Mouse (Mus musculus) neural tube, embryonic 14.5 days (tissue): ENCODE results near the gene Col8a2. TPM values are rescaled to one million over a fixed set of nuclear protein-coding genes. Genes with fewer than 3 reads are reported as not detected.

Experiments used
- ATAC-seq: fragments of 200-750 bp; cut with Nextera tagmentation; 2 replicates; pipeline ENCODE4 v1.8.0; 2017; ENCODE audit warnings: low read depth, mild to moderate bottlenecking, moderate TSS enrichment, moderate library complexity
- H3K27ac ChIP-seq: fragments of 300-500 bp; sonication (generic); 2 replicates; pipeline ENCODE4 v1.5.1; 2014; ENCODE audit warnings: low read depth, mild to moderate bottlenecking, control low read depth, low read length, moderate library complexity, mixed read lengths
- H3K27me3 ChIP-seq: fragments of 300-500 bp; sonication (generic); 2 replicates; pipeline ENCODE4 v1.6.1; 2014; ENCODE audit warnings: low read length; ENCODE audit not compliant: control insufficient read depth, insufficient read depth
- H3K36me3 ChIP-seq: fragments of 300-500 bp; sonication (generic); 2 replicates; pipeline ENCODE4 v1.6.1; 2014; ENCODE audit warnings: low read length, mixed read lengths; ENCODE audit not compliant: control insufficient read depth, insufficient read depth
- H3K4me1 ChIP-seq: fragments of 300-500 bp; sonication (generic); 2 replicates; pipeline ENCODE4 v1.6.1; 2014; ENCODE audit warnings: low read length; ENCODE audit not compliant: control insufficient read depth, insufficient read depth
- H3K4me2 ChIP-seq: fragments of 300-500 bp; sonication (generic); 2 replicates; pipeline ENCODE4 v1.6.1; 2014; ENCODE audit warnings: mild to moderate bottlenecking, low read depth, low read length, control low read depth
- H3K4me3 ChIP-seq: fragments of 300-500 bp; sonication (generic); 2 replicates; pipeline ENCODE4 v1.5.1; 2014; ENCODE audit warnings: low read depth, low read length, control low read depth, mixed read lengths
- H3K9ac ChIP-seq: fragments of 300-500 bp; sonication (generic); replicated peaks from 2 replicates; pipeline ENCODE4 v1.6.1; 2014; ENCODE audit warnings: low read depth, mild to moderate bottlenecking, control low read depth, low read length, mixed read lengths
- H3K9me3 ChIP-seq: fragments of 300-500 bp; sonication (generic); 2 replicates; pipeline ENCODE4 v1.6.1; 2016; ENCODE audit warnings: low read length; ENCODE audit not compliant: control insufficient read depth
- WGBS: fragments of 180-500 bp; shearing (Covaris S2); extraction: QIAGEN DNeasy Blood & Tissue Kit; methylation state at CpG from one replicate; pipeline ENCODE4 v1.1.7; 2014; 5-methylcytosine and 5-hydroxymethylcytosine counted together
- polyA plus RNA-seq: library from polyadenylated mRNA; unstranded; fragments of >200 nt; fragmentation: Nextera tagmentation; extraction: Ambion mirVana; gene quantifications from 2 replicates; pipeline ENCODE4 v1.2.1, GENCODE M21; 2014

Gene Col8a2
- polyA plus RNA-seq, 1 experiment from 2014 or later, result 1.3 TPM

GRCm38 (mm10) chr4:126332358-126332757 is 45.8 kb downstream of the Col8a2 start:
- Histone ChIP-seq H3K4me3 (no peak overlapping the region), H3K9ac (no peak overlapping the region), H3K27ac (no peak overlapping the region), H3K36me3 (no peaks in the 10 kb centered on the region), H3K4me2 (no peak overlapping the region), H3K4me1 (no peaks in the 10 kb centered on the region), H3K27me3 (no peaks in the 10 kb centered on the region), H3K9me3 (no peaks in the 10 kb centered on the region)
- ATAC-seq, result no peak
- WGBS, result 53% methylated on average over 3 of the region's 3 CpGs

DNA sequence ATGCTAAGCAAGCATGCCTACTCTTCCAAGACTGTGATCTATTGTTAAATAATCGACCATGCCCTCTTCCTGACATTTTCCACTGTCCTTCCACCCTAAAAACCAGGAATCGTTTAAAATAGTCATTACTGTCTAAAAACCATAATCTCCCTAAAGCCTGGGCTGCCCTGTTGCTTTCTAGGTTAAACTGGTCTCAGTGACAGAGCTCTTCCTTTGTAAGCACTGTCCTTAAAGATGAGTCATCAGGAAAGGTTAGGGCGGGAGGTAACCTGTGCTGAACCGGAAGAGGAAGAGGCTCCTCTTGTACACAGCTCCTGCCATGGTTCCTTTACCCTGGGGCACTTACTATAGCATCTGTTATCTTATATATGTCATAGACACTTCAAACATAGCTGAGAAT is 52.9 kb downstream of the Col8a2 start:
- no peaks in the 10 kb centered on the region for H3K4me1 ChIP-seq
- no peak overlapping the region for H3K27ac ChIP-seq
- H3K9me3 ChIP-seq, result no peaks in the 10 kb centered on the region
- H3K36me3 ChIP-seq, result no peaks in the 10 kb centered on the region
- H3K9ac ChIP-seq, result no peak overlapping the region
- ATAC-seq, result no peak
- WGBS, result 47% methylated on average over 4 of the region's 4 CpGs
- H3K4me2 ChIP-seq, result no peak overlapping the region
- no peak overlapping the region for H3K4me3 ChIP-seq
- no peaks in the 10 kb centered on the region for H3K27me3 ChIP-seq

DNA sequence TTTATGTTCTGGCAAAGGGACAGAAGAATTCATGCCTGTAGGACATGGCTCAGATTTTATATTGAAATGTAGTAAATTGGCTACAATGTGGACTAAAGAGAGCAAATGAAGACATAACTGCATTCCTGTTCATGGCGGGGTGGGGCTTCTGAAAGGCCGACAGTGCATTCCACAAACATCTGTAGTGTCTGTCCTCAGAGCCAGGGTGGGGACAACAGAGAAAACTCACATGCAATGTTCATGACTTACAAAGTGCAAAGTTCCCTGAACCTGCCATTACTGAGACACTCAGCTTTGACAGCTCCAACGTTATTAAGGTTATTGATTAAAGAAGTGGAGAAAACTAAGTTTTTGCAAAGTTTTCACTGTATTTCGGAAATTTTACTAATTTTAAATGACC is 56.9 kb downstream of the Col8a2 start:
- no peaks in the 10 kb centered on the region for H3K9me3 ChIP-seq
- no peak overlapping the region for H3K27ac ChIP-seq
- 85% methylated on average over 4 of the region's 4 CpGs for WGBS

GRCm38 (mm10) chr4:126360069-126360468 is 73.5 kb downstream of the Col8a2 start:
- Histone ChIP-seq H3K27ac (no peak overlapping the region), H3K27me3 (no peaks in the 10 kb centered on the region)
- 91% methylated on average over 1 of the region's 1 CpGs for WGBS

More for the DNA sequence above, 56.9 kb downstream of the Col8a2 start:
- Histone ChIP-seq H3K4me2 (no peak overlapping the region), H3K4me1 (no peaks in the 10 kb centered on the region), H3K36me3 (peaks cover 15% of the 10 kb centered on the region; the same call in 1 of the 2 replicates), H3K9ac (no peak overlapping the region), H3K4me3 (no peak overlapping the region), H3K27me3 (no peaks in the 10 kb centered on the region)
- ATAC-seq, result no peak

More at GRCm38 (mm10) chr4:126360069-126360468, 73.5 kb downstream of the Col8a2 start:
- no peak overlapping the region for H3K4me2 ChIP-seq
- peaks cover 6% of the 10 kb centered on the region; the same call in 1 of the 2 replicates for H3K36me3 ChIP-seq
- no peaks in the 10 kb centered on the region for H3K9me3 ChIP-seq
- H3K9ac ChIP-seq, result no peak overlapping the region
- ATAC-seq, result no peak
- H3K4me3 ChIP-seq, result no peak overlapping the region
- H3K4me1 ChIP-seq, result no peaks in the 10 kb centered on the region

Other genes with a start within 250 kb of the Col8a2 start
- gene Mrps15, start 239.9 kb upstream of the Col8a2 start, polyA plus RNA-seq, result 127 and 137 TPM in 2 replicates
- gene Oscp1, start 228.2 kb upstream of the Col8a2 start, polyA plus RNA-seq, result 30.2 and 40.2 TPM in 2 replicates
- gene Lsm10, start 190.2 kb upstream of the Col8a2 start, polyA plus RNA-seq, result 46.4 and 48.3 TPM in 2 replicates
- gene Stk40, start 182.8 kb upstream of the Col8a2 start, polyA plus RNA-seq, result 15.2 and 21.8 TPM in 2 replicates
- gene Eva1b, start 139.0 kb upstream of the Col8a2 start, polyA plus RNA-seq, result 5.4 and 14.6 TPM in 2 replicates
- gene Sh3d21, start 123.3 kb upstream of the Col8a2 start, polyA plus RNA-seq, result 0.67 and 1.5 TPM in 2 replicates
- gene Thrap3, start 84.0 kb upstream of the Col8a2 start, polyA plus RNA-seq, result 128 and 138 TPM in 2 replicates
- 69.6 and 79.7 TPM in 2 replicates for gene Map7d1, start 30.4 kb upstream of the Col8a2 start, polyA plus RNA-seq
- gene Trappc3, start 24.5 kb upstream of the Col8a2 start, polyA plus RNA-seq, result 32.9 and 68.5 TPM in 2 replicates
- gene Adprhl2, start 34.9 kb downstream of the Col8a2 start, polyA plus RNA-seq, result 51.7 and 54.1 TPM in 2 replicates
- gene Tekt2, start 38.9 kb downstream of the Col8a2 start, polyA plus RNA-seq, result 7.7 and 8.8 TPM in 2 replicates
- 15.0 and 22.9 TPM in 2 replicates for gene Ago3, start 142.8 kb downstream of the Col8a2 start, polyA plus RNA-seq
- gene Ago1, start 181.8 kb downstream of the Col8a2 start, polyA plus RNA-seq, result 15.7 and 18.8 TPM in 2 replicates
- gene Ago4, start 246.7 kb downstream of the Col8a2 start, polyA plus RNA-seq, result 11.3 and 12.7 TPM in 2 replicates